7 mouse cellular contexts compared by ENCODE assay signal in the genomic region with DNA sequence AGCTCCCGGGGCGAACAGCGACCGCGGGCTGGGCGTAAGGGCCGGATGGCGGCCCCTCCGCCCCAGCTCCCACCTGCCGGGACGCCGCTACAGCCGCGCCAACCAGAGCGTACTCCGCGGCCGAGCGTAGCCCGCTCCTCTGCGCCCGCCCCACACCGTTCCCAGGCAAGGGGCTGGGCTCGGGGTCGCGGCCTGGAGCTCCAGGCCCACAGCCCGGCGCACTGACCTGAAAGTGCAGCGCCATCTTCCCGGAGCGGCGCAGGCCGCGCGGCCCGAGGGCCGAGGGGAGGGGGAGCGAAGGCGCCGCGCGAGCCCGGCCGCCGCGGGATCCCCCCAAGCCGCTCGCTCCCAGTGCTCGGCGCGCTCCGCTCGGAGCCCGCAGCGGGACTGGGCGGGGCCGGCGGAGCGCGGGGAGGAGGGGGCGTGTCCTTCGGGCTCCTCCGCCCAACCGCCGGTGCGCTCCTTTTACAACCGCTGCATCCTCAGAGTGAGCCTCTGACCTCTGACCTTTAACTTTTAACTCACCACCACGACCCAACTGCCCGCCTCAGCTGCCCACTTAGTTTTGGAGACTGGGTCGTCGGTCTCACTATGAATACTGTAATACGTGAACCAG. TPM values are rescaled to one million over a fixed set of nuclear protein-coding genes. Genes with fewer than 3 reads are reported as not detected.
DNase-seq lines count a peak whose midpoint lies in the region; ATAC-seq and TF ChIP-seq lines count a peak whose summit lies in the region.

A gene (minus strand): TSS at position 371 of the 616 bp plus-strand sequence.

- TF ChIP-seq CTCF in gastrocnemius, adult 2 months (IDR thresholded peaks at IDR 0.05), result no peak

- WGBS in intestine, embryonic 16.5 days, result 1% methylated on average over 63 of the region's 72 CpGs
- WGBS in limb, embryonic 11.5 days, result 2% methylated on average over 60 of the region's 72 CpGs
- 2% methylated on average over 44 of the region's 72 CpGs for WGBS in midbrain, embryonic 11.5 days

- DNase-seq in adrenal gland, postnatal 4 days (ENCODE audit: low spot score in 2 of 2), result peak; percentile 13 to 24
- peak; percentile 50 to 69 for DNase-seq in cerebellum, postnatal 36 days
- DNase-seq in gastrocnemius, adult 2 months, result peak; percentile 63
- peak; percentile 80 for DNase-seq in limb, embryonic 11.5 days (ENCODE audit: low spot score)
- peak; percentile 98 for DNase-seq in midbrain, embryonic 11.5 days (ENCODE audit: low spot score, missing footprints)
- DNase-seq in spleen, postnatal 10 days (ENCODE audit: low spot score in 2 of 2), result peak; percentile 34 to 69

- peak within 1 kb of the TSS; percentile 86 for H3K4me3 ChIP-seq in gastrocnemius, adult 2 months
- peak within 1 kb of the TSS; percentile 89 for H3K4me3 ChIP-seq in intestine, embryonic 16.5 days (ENCODE audit: low read length)
- peak within 1 kb of the TSS; percentile 69 for H3K4me3 ChIP-seq in limb, embryonic 11.5 days (ENCODE audit: low read depth, low read length)
- H3K4me3 ChIP-seq in midbrain, embryonic 11.5 days (ENCODE audit: low read depth, low read length), result peak within 1 kb of the TSS; percentile 88

- H3K9ac ChIP-seq in intestine, embryonic 16.5 days (ENCODE audit: low read depth, low read length), result peak within 1 kb of the TSS; percentile 80
- H3K9ac ChIP-seq in limb, embryonic 11.5 days (ENCODE audit: low read length), result peak within 1 kb of the TSS; percentile 88
- peak within 1 kb of the TSS; percentile 93 for H3K9ac ChIP-seq in midbrain, embryonic 11.5 days (ENCODE audit: low read length)

- no peaks in the 10 kb centered on the region for H3K9me3 ChIP-seq in intestine, embryonic 16.5 days (ENCODE audit: control insufficient read depth, low read length)
- H3K9me3 ChIP-seq in limb, embryonic 11.5 days (ENCODE audit: control insufficient read depth, low read length), result no peaks in the 10 kb centered on the region
- H3K9me3 ChIP-seq in midbrain, embryonic 11.5 days (ENCODE audit: control insufficient read depth, low read length), result no peaks in the 10 kb centered on the region

- H3K4me2 ChIP-seq in intestine, embryonic 16.5 days (ENCODE audit: low read depth, low read length), result peak within 1 kb of the TSS; percentile 91
- peak within 1 kb of the TSS; percentile 54 for H3K4me2 ChIP-seq in limb, embryonic 11.5 days (ENCODE audit: low read depth, severe bottlenecking)
- H3K4me2 ChIP-seq in midbrain, embryonic 11.5 days, result peak within 1 kb of the TSS; percentile 63

- ATAC-seq in intestine, embryonic 16.5 days, result peak; percentile 87
- ATAC-seq in limb, embryonic 11.5 days (ENCODE audit: insufficient number of reproducible peaks, low FRiP score, low TSS enrichment, low read depth), result peak; percentile 78
- ATAC-seq in midbrain, embryonic 11.5 days (ENCODE audit: low FRiP score), result peak; percentile 90

- no peaks in the 10 kb centered on the region for H3K27me3 ChIP-seq in intestine, embryonic 16.5 days (replicated peaks; ENCODE audit: control insufficient read depth, insufficient read depth, low read length)
- H3K27me3 ChIP-seq in limb, embryonic 11.5 days (ENCODE audit: control insufficient read depth, insufficient read depth, low read length), result no peaks in the 10 kb centered on the region
- H3K27me3 ChIP-seq in midbrain, embryonic 11.5 days (ENCODE audit: control insufficient read depth, insufficient read depth, low read length), result no peaks in the 10 kb centered on the region

- no peaks in the 10 kb centered on the region for H3K36me3 ChIP-seq in intestine, embryonic 16.5 days (ENCODE audit: control insufficient read depth, insufficient read depth, low read length)
- no peaks in the 10 kb centered on the region for H3K36me3 ChIP-seq in limb, embryonic 11.5 days (ENCODE audit: control insufficient read depth, insufficient read depth, low read length)
- H3K36me3 ChIP-seq in midbrain, embryonic 11.5 days (ENCODE audit: control insufficient read depth, insufficient read depth, low read length), result no peaks in the 10 kb centered on the region

- intact Hi-C loops in gastrocnemius, adult 2 months (cut with DNase I), result no loop called here

- no peaks in the 10 kb centered on the region for H3K4me1 ChIP-seq in intestine, embryonic 16.5 days (ENCODE audit: control insufficient read depth, insufficient read depth, low read length)
- no peaks in the 10 kb centered on the region for H3K4me1 ChIP-seq in limb, embryonic 11.5 days (ENCODE audit: control insufficient read depth, insufficient read depth, low read length)
- 0 out of 2 replicates have a peak, but pooled peaks cover 3% of the 10 kb centered on the region for H3K4me1 ChIP-seq in midbrain, embryonic 11.5 days (ENCODE audit: control insufficient read depth, insufficient read depth, low read length)

- peak within 1 kb of the TSS; percentile 46 for H3K27ac ChIP-seq in gastrocnemius, adult 2 months
- peak within 1 kb of the TSS; percentile 45 for H3K27ac ChIP-seq in intestine, embryonic 16.5 days (ENCODE audit: low read length)
- H3K27ac ChIP-seq in limb, embryonic 11.5 days (replicated peaks; ENCODE audit: low read depth, low read length), result peak within 1 kb of the TSS; percentile 81
- peak within 1 kb of the TSS; percentile 80 for H3K27ac ChIP-seq in midbrain, embryonic 11.5 days (ENCODE audit: low read depth, low read length)

RNA-seq across cellular contexts. Expression of the gene that starts here (rescaled TPM):
- 10 to 100 TPM; 10.8 to 12.3 TPM for total RNA-seq in adrenal gland, postnatal 4 days (2021)
- total RNA-seq in gastrocnemius, adult 2 months (2021), result under 1 TPM; 0.31 to 0.64 TPM
- polyA plus RNA-seq in intestine, embryonic 16.5 days (2015; fragmentation: Nextera tagmentation; extraction: Ambion mirVana), result 2.3 and 3.2 TPM in 2 replicates
- polyA plus RNA-seq in limb, embryonic 11.5 days (2014; fragmentation: Nextera tagmentation; extraction: Ambion mirVana), result 9.8 and 10.0 TPM in 2 replicates
- polyA plus RNA-seq in midbrain, embryonic 11.5 days (2014; fragmentation: Nextera tagmentation; extraction: Ambion mirVana), result 12.3 and 14.8 TPM in 2 replicates

Comparison
In these comparisons a context has a peak if more than half of its experiments do, and no peak if none do; other contexts are left out.
1. Peak in every context shown above with its lines: DNase-seq, ATAC-seq, H3K4me3 ChIP-seq and H3K27ac ChIP-seq.
2. RNA of the gene that starts here (total RNA-seq): 10.8 to 12.3 TPM in adrenal gland, postnatal 4 days; 0.31 to 0.64 TPM in gastrocnemius, adult 2 months; every median in the first group is over 4 times any median in the second.
3. Peak in DNase-seq, H3K4me3 ChIP-seq and H3K27ac ChIP-seq in gastrocnemius, adult 2 months; RNA of the gene not detected or under 1 TPM.
4. DNase-seq: peak in every context shown above with its lines; median percentile 98 in midbrain, embryonic 11.5 days; 80 in limb, embryonic 11.5 days; 63 in gastrocnemius, adult 2 months; 60 in cerebellum, postnatal 36 days; 52 in spleen, postnatal 10 days; 18 in adrenal gland, postnatal 4 days.